Mouse (Mus musculus): ENCODE measurements around the gene Itga8.

- no peak for TF ChIP-seq GATA1 (IDR thresholded peaks at IDR 0.05; ENCODE audit: borderline replicate concordance, low read length)
- no peak for TF ChIP-seq FLI1 (IDR thresholded peaks at IDR 0.05; ENCODE audit: low read length)
Observed at GRCm38 (mm10) chr2:12255901-12256300, 45.8 kb downstream of the Itga8 start.
